Mouse (Mus musculus) CD4-positive helper T cell, adult 2 months (primary cell): Measurements from ENCODE around the gene Paqr3.

Experiments used
- DNase-seq: peaks from one replicate; pipeline ENCODE4 v3.0.0-alpha.2; 2012; ENCODE audit warnings: low read depth, missing footprints, low spot score

The Paqr3 gene

DNA sequence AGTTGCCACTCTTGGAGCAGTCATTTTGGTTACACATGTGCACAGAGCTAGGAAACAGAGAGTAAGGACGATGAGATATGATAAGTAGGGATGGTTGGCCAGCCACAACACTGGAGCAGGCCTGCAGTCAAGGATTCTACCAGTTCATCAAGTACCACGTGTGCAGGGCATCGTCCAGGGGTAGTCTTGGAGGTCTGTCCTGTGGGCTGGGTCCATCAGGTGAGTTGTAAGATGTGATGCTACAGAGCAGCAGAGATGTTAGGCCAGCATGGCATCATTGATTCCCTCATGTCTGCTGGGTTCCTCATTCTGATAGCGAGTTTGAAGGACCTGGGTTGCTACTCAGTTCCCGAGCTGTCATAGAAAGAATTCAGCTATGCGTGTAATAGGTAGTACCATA is 26.3 kb downstream of the Paqr3 start:
- no peak for DNase-seq

DNA sequence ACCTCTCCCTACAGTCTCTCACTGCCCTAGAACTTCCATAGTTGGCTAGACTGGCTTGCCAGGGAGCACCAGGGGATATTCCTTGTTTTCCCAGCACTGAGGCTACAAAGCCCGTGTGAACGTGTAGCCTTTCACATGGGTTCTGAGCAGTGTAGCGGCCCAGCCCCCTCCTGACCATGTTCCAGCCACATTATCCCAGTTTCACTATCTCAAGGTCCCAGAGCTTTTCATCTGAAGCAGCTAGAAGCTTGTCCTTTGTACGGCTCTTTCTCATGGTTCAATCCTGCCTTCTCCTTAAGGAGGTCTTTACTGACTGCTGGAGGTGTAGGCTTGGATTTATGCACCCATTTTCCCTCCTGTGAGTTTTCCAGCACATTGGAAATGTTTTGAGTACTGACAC is 26.9 kb downstream of the Paqr3 start:
- DNase-seq, result no peak

GRCm38 (mm10) chr5:97083701-97084100 is 27.7 kb downstream of the Paqr3 start:
- no peak for DNase-seq

- DNase-seq, result peak; percentile 17
Observed at GRCm38 (mm10) chr5:97081481-97081880, 29.9 kb downstream of the Paqr3 start.

- DNase-seq, result no peak
Observed at GRCm38 (mm10) chr5:97078641-97079040, 32.8 kb downstream of the Paqr3 start.

DNA sequence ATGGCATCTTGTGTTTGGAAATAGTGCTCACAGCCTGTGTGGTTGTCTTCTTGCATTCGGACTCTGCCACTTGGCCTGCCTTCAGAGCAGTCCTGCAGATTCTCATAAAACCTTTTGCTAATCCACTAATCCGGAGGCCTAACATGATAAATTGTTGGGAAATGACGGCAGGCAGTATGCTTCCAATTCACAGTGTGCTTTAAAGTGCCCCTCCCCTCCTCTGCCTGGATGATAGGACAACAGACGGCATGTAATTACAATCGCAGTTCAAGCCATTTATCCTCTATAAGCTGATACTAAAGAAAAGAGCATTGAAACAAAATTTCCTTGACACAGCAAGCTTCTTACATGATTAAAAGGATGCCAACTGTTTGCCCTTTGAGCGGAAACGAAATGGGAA is 33.7 kb downstream of the Paqr3 start:
- DNase-seq, result no peak

DNA sequence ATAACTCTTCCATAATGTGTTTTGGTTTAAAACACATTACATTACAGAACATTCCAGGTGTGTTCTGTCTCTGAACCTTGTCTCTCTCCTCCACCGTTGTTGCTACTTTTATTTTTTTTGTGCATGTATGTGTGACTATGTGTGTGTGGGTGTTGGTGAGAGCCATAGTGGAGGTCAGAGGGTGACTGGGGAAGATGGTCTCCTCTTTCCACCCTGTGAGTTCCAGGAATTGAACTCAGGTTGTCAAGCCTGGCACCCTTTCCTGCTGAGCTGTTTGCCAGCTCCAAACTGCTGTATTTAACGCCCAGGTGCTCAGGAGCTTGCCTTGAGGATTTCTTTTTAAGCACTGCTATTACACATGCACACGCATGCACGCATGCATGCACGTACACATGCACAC is 35.2 kb downstream of the Paqr3 start:
- DNase-seq, result no peak

GRCm38 (mm10) chr5:97075476-97076151 is 35.8 kb downstream of the Paqr3 start:
- no peak for DNase-seq

- no peak for DNase-seq
Observed at GRCm38 (mm10) chr5:97065746-97066145, 45.6 kb downstream of the Paqr3 start.

DNA sequence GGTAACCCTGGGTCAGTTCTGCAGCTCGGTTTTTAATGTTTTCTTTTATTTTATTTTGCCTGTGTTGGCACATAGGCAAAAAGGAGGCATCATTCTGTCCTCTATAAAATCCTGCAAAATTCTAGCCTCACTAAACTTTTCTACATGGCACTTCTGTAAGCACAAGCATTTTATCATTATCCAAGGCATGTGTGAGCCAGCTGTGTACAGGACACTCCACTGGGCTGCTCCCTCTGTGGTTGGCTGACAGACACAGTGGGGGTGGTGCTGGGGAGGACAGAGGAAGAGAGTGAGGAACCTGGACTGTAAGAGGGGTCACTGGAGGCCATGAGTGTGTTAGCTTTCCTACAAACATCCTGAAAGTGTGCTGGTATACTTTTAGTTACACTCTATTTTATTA is 49.4 kb downstream of the Paqr3 start:
- DNase-seq, result no peak

- no peak for DNase-seq
Observed at GRCm38 (mm10) chr5:97060864-97061263, 50.5 kb downstream of the Paqr3 start.

GRCm38 (mm10) chr5:97056791-97057450 is 54.5 kb downstream of the Paqr3 start:
- DNase-seq, result no peak

GRCm38 (mm10) chr5:97056359-97056758 is 55.0 kb downstream of the Paqr3 start:
- DNase-seq, result no peak

GRCm38 (mm10) chr5:97055511-97056068 is 55.8 kb downstream of the Paqr3 start:
- peak; percentile 72 for DNase-seq

GRCm38 (mm10) chr5:97054801-97055200 is 56.6 kb downstream of the Paqr3 start:
- no peak for DNase-seq

DNA sequence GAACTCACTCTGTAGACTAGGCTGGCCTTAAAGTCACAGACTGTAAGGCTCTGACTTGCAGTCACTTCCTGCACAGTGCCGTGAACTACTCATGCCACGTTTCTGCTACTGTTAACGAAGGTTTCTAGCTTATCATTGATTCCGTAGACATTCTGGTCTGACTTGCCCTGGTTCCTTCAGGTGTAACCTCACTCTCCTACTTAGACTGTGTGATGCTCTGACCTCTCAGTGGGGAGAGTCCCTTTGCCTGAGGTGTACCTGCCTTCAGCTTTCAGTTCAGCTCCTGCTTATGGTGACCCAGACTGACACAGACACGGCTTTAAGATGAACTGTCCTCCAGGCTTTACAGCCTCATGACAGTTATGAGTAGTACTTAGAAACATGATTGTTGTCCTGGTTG is 57.2 kb downstream of the Paqr3 start:
- no peak for DNase-seq

DNA sequence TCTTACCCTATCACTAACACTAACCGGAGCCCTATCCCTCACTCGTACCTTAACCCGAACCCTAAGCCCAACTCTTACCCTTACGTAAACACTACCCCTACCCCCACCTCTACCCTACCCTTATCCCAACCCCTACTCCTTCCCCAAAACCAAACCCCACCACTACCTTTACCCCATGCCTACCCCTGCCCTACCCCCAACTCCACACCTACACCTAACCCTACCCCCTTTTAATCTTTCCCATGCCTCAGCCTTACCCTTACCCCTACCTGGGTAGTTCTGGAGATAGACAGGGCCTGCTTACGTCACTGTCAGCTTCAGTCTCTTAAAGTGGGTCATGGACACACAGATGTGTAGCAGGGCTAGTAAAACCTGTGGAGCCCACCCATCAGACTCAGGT is 62.5 kb downstream of the Paqr3 start:
- no peak for DNase-seq

GRCm38 (mm10) chr5:97046680-97047079 is 64.7 kb downstream of the Paqr3 start:
- DNase-seq, result no peak

DNA sequence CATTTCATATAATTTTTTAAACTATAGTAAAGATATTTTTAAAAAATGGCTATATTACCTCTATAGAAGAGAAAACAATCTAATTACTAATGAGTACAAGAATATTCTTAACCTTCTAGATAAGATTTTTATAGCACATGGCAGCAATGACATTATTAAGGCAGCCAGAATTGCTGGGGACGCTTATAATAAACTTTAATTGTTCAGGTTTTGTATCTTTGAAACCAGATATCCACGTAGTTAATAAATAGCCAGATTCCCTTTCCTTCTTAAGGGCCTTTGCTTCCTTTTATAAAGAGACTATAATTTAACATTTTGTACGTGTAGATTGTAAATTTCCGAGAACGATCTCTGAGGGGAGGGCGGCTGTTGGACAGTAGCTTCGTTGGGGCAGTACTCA is 66.1 kb downstream of the Paqr3 start:
- no peak for DNase-seq
